Mouse (Mus musculus) intestine, postnatal 0 days (tissue): ENCODE measurements around the gene Mrpl38. TPM values are rescaled to one million over a fixed set of nuclear protein-coding genes. Genes with fewer than 3 reads are reported as not detected.
"Not testable (repeated sequence)": the region's sequence is repeated elsewhere in the genome, so short reads cannot be mapped to it uniquely, and the experiment has no call there.

ENCODE experiments used
- ATAC-seq: fragments of 200-750 bp; cut with Nextera tagmentation; 2 replicates; pipeline ENCODE4 v1.8.0; 2017; ENCODE audit warnings: mild to moderate bottlenecking, moderate TSS enrichment, moderate library complexity
- H3K27ac ChIP-seq: fragments of 300-500 bp; sonication (generic); 2 replicates; pipeline ENCODE4 v1.5.1; 2014; ENCODE audit warnings: mild to moderate bottlenecking, low read depth, low read length, moderate library complexity
- H3K27me3 ChIP-seq: fragments of 300-500 bp; sonication (generic); replicated peaks from 2 replicates; pipeline ENCODE4 v1.6.1; 2014; ENCODE audit warnings: low read length, mixed read lengths; ENCODE audit not compliant: control insufficient read depth, insufficient read depth
- H3K36me3 ChIP-seq: fragments of 300-500 bp; sonication (generic); 2 replicates; pipeline ENCODE4 v1.6.1; 2014; ENCODE audit warnings: mild to moderate bottlenecking, moderate library complexity; ENCODE audit not compliant: control insufficient read depth, insufficient read depth
- H3K4me1 ChIP-seq: fragments of 300-500 bp; sonication (generic); replicated peaks from 2 replicates; pipeline ENCODE4 v1.6.1; 2014; ENCODE audit warnings: antibody characterized with exemption, low read length, mixed read lengths; ENCODE audit not compliant: control insufficient read depth, insufficient read depth
- H3K4me2 ChIP-seq: fragments of 300-500 bp; sonication (generic); replicated peaks from 2 replicates; pipeline ENCODE4 v1.6.1; 2014; ENCODE audit warnings: low read depth, mild to moderate bottlenecking, moderate library complexity
- H3K4me3 ChIP-seq: fragments of 300-500 bp; sonication (generic); 2 replicates; pipeline ENCODE4 v1.5.1; 2014; ENCODE audit warnings: low read depth, low read length
- H3K9ac ChIP-seq: fragments of 300-500 bp; sonication (generic); 2 replicates; pipeline ENCODE4 v1.6.1; 2014; ENCODE audit warnings: mild to moderate bottlenecking, low read depth, low read length
- H3K9me3 ChIP-seq: fragments of 300-500 bp; sonication (generic); 2 replicates; pipeline ENCODE4 v1.6.1; 2016; ENCODE audit warnings: mixed run types; ENCODE audit not compliant: control insufficient read depth
- CTCF ChIP-seq: sonication (generic); IDR thresholded peaks from 2 replicates; pipeline ENCODE4 v1.5.1; 2016; ENCODE audit warnings: low read depth, mild to moderate bottlenecking, control low read depth, antibody characterized with exemption, moderate library complexity
- WGBS: fragments of 180-500 bp; shearing (Covaris S2); extraction: QIAGEN DNeasy Blood & Tissue Kit; methylation state at CpG from one replicate; pipeline ENCODE4 v1.1.7; 2014; 5-methylcytosine and 5-hydroxymethylcytosine counted together
- polyA plus RNA-seq: library from polyadenylated mRNA; unstranded; fragments of >200 nt; fragmentation: Nextera tagmentation; extraction: Ambion mirVana; gene quantifications from 2 replicates; pipeline ENCODE4 v1.2.1, GENCODE M21; 2015

The Mrpl38 gene
- polyA plus RNA-seq, 1 experiment from 2014 or later = 35.6 TPM

DNA sequence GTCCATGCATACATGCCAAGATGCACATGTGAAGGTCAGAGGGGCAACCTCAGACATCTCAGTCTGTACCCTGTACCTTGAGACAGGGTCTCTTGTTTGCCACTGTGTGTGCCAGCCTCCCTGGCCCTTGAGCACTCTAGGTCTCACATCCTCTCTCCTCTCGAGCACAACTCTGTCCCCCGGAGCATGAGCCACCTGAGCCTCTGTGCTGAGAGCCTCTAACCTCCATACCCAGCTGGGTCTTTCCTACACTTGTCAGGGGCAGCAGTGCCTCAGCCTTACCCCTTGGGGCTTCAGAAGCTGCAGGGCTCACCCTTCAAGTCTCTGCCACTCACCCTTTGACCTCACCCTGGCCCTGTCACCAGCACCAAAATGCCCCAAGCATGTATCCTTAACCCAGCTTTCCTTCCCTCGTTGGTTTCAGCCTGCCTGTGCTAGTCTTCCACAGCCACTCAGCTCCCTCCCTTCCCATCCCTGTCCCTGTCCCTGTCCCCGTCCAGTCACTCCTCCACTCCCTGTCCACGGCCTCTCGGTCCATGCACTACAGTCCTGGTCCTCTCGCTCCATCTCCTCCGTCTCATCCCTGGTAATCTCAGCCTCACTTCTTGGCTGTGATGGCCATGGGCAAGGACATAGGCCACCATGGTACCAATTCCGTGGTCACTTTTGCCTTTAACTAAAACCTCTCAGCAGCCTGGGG is 9.4 kb downstream of the Mrpl38 start:
- no peak overlapping the region for H3K27ac ChIP-seq
- peak overlapping the region; percentile 76; the same call in 1 of the 2 replicates for H3K4me2 ChIP-seq
- no peak overlapping the region for H3K9ac ChIP-seq
- H3K4me3 ChIP-seq = no peak overlapping the region
- no peak for ATAC-seq
- H3K4me1 ChIP-seq = peaks cover 8% of the 10 kb centered on the region
- H3K27me3 ChIP-seq = no peaks in the 10 kb centered on the region
- 79% methylated on average over 9 of the region's 9 CpGs for WGBS
- no peaks in the 10 kb centered on the region for H3K9me3 ChIP-seq
- peaks cover 47% of the 10 kb centered on the region for H3K36me3 ChIP-seq
- no peak for TF ChIP-seq CTCF

DNA sequence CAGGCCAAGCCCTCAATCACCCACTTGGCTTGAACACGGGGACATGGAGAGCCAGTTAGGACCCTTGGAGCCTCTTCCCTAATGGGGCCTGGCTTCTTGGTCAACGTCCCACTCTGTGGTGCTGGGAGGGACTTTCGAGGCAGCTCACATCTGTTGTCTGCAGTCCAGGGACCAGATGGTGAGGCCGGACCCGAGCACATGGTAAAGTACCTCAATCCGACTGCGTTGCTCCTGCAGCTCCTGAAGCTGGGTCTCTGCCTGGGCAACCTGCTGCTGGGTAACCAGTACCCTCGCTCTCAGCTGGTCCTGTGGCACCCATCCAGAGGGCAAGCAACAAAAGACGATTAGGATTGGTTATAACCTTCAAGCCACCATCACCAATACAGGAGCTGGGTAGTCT is 10.7 kb downstream of the Mrpl38 start:
- ATAC-seq = no peak
- peaks cover 8% of the 10 kb centered on the region for H3K4me1 ChIP-seq
- H3K4me2 ChIP-seq = no peak overlapping the region; the same call in 1 of the 2 replicates
- no peak overlapping the region for H3K9ac ChIP-seq
- no peaks in the 10 kb centered on the region for H3K27me3 ChIP-seq
- WGBS = 76% methylated on average over 9 of the region's 9 CpGs
- no peak for TF ChIP-seq CTCF
- peaks cover 52% of the 10 kb centered on the region for H3K36me3 ChIP-seq
- no peak overlapping the region for H3K4me3 ChIP-seq
- H3K9me3 ChIP-seq = no peaks in the 10 kb centered on the region
- H3K27ac ChIP-seq = no peak overlapping the region

DNA sequence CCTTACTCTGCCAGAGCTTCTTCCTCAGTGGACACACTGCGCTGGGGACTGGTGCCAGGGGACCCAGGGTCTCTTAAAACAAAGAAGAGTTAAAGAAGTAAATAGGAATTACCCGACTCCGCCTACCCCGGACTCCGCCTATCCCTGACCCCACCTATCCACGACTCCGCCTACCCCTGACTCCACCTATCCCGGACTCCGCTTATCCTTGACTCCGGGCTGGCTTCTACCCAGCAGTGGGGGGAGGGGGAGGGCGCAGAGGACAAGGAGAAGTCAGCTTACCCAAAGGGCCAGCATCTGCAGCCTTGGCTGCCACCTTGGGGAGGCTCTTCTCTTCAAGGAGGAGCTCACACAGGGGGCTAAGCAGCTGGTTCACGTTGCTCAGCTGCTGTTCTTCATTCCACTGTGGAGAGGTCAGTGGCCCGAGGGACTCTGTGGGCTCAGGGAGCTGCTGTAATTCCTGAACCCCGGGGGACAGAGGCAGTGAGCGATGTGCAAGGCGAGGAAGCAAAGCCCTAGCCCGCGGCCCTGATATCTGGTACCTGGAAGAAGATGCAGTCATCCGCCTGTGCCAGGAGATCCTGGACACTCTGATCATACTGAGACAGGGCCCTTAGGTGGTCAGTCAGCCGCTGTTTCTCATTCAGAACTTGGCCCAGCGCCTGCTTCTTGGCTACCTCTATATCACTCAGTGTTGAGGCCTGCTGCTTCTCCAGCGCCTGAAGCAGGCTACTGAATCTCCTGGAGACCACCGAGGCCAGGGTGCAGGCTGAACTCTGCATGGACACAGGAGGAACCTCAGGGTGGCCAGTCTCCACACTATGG is 11.3 kb downstream of the Mrpl38 start, which contains the start of gene Trim47:
Gene Trim47, minus strand, starts transcription at position 55 of the 825 bp plus-strand sequence.
- Histone ChIP-seq H3K4me1 (peaks cover 8% of the 10 kb centered on the region), H3K9ac (no peak within 1 kb of the TSS), H3K4me3 (no peak within 1 kb of the TSS), H3K27me3 (no peaks in the 10 kb centered on the region), H3K27ac (peak within 1 kb of the TSS; percentile 46; the same call in 1 of the 2 replicates), H3K4me2 (peak within 1 kb of the TSS; percentile 37), H3K9me3 (no peaks in the 10 kb centered on the region), H3K36me3 (peaks cover 55% of the 10 kb centered on the region)
- no peak for TF ChIP-seq CTCF
- ATAC-seq = 0 out of 2 replicates have a peak, but pooled peaks have one; percentile 11
- 37% methylated on average over 22 of the region's 23 CpGs for WGBS

DNA sequence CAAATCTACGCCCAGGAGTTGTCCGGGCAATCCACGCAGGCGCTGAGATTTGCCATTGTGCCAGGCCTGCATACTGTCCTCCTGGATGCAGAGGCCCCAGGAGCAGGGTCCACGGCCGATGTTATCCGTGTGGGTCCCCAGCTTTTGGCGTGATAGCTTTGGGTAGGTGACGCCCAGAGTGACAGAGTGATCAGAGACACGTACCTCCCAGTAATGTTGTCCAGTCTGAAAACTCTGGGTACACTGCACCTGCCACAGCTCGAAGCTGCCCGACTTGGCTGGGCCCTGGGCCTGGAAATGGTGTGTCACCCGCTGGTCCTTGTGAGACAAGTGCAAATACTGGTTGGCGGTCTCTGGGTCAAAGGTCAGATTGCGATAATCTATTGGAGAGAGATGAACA is 12.4 kb downstream of the Mrpl38 start:
- Histone ChIP-seq H3K36me3 (peaks cover 54% of the 10 kb centered on the region), H3K4me3 (no peak overlapping the region), H3K27ac (no peak overlapping the region), H3K27me3 (no peaks in the 10 kb centered on the region), H3K4me2 (no peak overlapping the region), H3K4me1 (peaks cover 8% of the 10 kb centered on the region), H3K9me3 (no peaks in the 10 kb centered on the region), H3K9ac (no peak overlapping the region)
- no peak for ATAC-seq
- WGBS = 92% methylated on average over 15 of the region's 15 CpGs
- TF ChIP-seq CTCF = no peak

DNA sequence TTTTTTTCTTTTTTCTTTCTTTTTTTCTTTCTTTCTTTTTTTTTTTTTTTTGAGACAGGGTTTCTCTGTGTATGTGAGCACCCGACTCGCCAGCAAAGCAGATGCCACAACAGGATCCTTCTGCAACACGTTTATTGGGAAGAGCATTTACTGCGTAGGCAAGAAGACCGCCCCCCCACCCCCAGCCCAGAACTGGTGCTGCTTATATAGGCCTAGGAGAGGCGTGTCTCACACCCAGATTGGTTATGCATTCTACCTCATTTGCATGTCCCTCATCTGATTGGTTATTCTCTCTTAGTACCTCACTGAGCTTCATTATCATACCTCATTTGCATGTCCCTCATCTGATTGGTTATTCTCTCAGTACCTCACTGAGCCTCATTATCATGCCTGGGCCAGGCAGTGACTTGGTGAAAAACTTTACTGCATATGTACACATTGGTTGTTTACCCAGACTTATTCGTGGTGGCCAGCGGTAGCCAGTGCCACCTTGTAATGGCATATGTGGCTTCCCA is 16.9 kb downstream of the Mrpl38 start:
- not testable (repeated sequence) for H3K27ac ChIP-seq, H3K9ac ChIP-seq, H3K27me3 ChIP-seq, H3K4me1 ChIP-seq, H3K4me2 ChIP-seq, H3K9me3 ChIP-seq, ATAC-seq, H3K4me3 ChIP-seq
- 89% methylated on average over 8 of the region's 8 CpGs for WGBS
- H3K36me3 ChIP-seq = peaks cover 52% of the 10 kb centered on the region

DNA sequence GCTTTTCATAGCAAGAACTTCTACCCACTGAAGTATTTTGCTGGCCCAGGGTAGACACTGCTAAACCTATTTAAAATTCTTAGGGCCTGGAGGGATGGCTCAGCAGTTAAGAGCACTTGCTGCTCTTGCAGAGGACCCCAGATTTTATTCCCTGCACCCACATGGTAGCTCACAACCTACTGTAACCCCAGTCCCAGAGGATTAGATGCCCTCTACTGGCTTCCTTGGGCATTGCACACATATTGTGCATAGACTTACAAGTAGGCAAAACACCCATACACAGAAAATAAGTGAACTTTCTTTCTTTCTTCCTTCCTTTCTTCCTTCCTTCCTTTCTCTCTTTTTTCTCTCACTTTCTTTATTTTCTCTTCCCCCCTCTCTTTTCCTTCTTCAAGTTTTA is 20.8 kb downstream of the Mrpl38 start:
- H3K9me3 ChIP-seq = no peaks in the 10 kb centered on the region
- H3K4me1 ChIP-seq = no peaks in the 10 kb centered on the region

More for the DNA sequence above, 20.8 kb downstream of the Mrpl38 start:
- no peak overlapping the region for H3K27ac ChIP-seq
- H3K9ac ChIP-seq = no peak overlapping the region
- H3K36me3 ChIP-seq = peaks cover 17% of the 10 kb centered on the region
- peak; percentile 57 for TF ChIP-seq CTCF
- no peak overlapping the region for H3K4me2 ChIP-seq
- no peak overlapping the region for H3K4me3 ChIP-seq
- H3K27me3 ChIP-seq = no peaks in the 10 kb centered on the region
- no peak for ATAC-seq
